Mouse (Mus musculus) T-cell, adult 2 months (primary cell): Measurements from ENCODE around the gene Mapk1.

Experiments
- DNase-seq: peaks from one replicate; pipeline ENCODE4 v3.0.0; 2022; ENCODE audit warnings: low spot score

Mapk1 gene

DNA sequence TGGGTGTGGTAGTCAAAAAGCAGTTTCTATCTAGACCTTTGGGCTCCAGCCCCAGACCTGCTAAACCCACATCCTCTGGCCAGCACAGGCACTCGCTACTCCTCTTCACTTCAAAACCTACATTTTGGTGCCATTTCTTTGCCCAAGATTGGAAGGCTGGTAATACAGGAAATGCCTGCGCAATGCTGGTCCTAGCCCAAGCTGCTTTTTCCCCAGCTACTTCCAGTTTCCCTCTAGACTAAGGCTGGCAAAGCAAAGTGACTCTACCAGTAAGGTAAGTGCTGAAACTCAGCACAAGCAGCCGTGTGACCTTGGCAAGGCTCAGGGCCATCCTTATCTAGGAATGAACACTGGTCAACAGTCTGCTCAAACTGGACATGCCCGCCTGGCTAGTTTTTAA is 102.5 kb downstream of the Mapk1 start:
- no peak for DNase-seq

GRCm38 (mm10) chr16:17086241-17086640 is 103.1 kb downstream of the Mapk1 start:
- DNase-seq = no peak

DNA sequence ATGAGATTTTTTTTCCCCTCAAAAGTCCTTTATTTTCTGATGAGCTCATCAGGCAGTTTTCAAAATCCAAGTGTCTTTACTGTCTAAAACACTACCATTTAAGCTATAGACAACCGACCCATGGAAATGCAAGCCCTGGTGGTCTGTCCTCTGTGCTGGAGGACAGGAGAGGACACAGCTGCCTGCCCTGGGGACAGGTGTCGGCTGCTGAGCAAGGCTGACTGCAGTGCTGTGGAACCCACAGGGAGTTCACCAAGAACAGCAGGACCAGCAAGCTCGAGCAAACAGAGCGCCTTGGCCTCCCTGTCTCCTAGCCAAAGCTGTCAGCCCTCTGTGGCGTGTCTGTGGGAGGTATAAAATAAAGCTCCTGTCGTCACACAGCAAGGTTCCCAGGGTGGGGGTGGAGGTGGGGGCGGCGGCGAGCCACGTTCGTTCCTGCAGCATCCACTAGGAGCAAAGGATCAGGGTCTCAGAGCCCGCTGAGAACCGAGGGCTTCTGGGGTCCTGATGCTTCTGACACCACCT is 103.5 kb downstream of the Mapk1 start:
- DNase-seq = no peak

DNA sequence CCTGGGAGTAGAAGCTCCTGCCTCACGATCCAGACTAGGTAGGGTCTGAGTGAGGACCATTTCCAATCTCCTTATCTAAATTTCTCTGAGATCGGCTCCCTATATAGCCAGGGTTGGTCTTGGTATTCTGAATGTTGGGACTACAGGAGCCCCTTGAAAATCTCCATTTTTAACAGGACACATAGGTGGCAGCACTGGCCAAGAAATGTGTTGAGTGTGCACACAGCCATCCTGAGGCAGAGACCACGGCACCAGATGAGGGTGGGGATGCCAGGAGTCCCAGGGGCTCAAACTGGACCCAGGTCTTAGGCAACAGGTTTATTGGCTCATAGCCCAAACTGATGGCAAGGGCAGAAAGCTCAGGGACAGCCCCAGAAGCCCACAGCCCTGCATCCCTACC is 105.2 kb downstream of the Mapk1 start:
- no peak for DNase-seq

- no peak for DNase-seq
These were observed 113.8 kb downstream of the Mapk1 start for GRCm38 (mm10) chr16:17096938-17097337.
